Mouse (Mus musculus): Measurements from ENCODE around the gene Elmo1. TPM values are rescaled to one million over a fixed set of nuclear protein-coding genes. Genes with fewer than 3 reads are reported as not detected.

Gene Elmo1
- total RNA-seq, 2 experiments from 2014 or later = 27.4 to 27.9 TPM

GRCm38 (mm10) chr13:20538216-20539070, 448.0 kb downstream of the Elmo1 start:
- peak overlapping the region; percentile 53; the same call in 1 of the 2 replicates for H3K27ac ChIP-seq
- no peak for DNase-seq (ENCODE audit: low spot score in 2 of 2)
- TF ChIP-seq CTCF (conservative IDR thresholded peaks at IDR 0.05) = no peak
- H3K4me3 ChIP-seq = no peak overlapping the region

DNA sequence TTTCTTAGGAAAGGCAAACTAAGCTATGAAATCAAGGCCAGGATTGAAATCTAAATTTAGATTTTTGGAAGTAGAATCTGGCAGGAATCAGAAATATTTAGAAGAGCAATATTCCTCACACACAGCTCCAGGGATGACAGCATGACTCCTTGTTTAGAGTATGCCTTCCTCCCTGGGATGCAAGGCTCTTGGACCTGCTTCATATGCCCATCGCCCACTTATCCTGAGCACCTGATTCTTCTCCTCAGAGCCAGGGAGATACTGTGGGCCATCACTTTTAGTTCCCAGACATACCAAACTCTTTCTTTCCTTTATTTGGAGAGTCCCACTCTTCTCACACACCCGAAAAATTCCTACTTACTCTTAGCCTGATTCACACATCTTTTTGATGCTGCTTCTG, 449.2 kb downstream of the Elmo1 start:
- no peak for TF ChIP-seq CTCF (conservative IDR thresholded peaks at IDR 0.05)
- Histone ChIP-seq H3K27ac (no peak overlapping the region), H3K4me3 (no peak overlapping the region)
- no peak for DNase-seq (ENCODE audit: low spot score in 2 of 2)

DNA sequence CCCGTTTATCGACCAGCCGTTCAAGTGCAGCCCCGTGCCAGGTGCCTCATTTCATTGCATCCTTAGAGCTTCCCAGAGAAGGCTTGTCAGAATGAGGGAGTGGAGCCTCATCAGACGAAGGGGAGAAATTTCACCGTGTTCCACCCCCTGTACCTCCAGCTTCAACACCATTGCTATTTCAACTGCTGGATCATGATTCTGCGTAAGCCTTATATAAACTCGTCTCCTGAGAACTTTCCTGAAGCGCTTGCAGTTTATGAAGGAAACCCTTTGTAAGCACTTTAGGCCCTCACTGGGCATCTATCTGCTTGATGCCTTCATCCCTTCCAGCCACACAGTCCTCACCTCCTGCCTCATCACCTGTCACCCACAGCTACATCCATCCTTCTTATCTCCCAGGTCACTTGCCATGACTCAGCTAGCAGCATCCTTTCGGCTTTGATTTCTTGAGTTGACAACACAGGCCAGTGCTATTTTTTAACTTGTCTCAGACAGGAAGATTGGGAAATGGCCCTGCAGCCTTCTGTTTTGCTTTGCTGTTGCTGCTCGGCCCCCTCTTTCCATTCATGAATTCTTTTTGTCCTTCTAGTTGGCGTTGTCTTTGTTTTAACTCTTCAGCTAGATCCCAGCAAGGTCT, 456.3 kb downstream of the Elmo1 start:
- Histone ChIP-seq H3K27ac (no peak overlapping the region), H3K4me3 (no peak overlapping the region)
- no peak for DNase-seq (ENCODE audit: low spot score in 2 of 2)
- no peak for TF ChIP-seq CTCF (conservative IDR thresholded peaks at IDR 0.05)

- H3K27ac ChIP-seq = no peak overlapping the region
- no peak for DNase-seq (ENCODE audit: low spot score in 2 of 2)
- no peak overlapping the region for H3K4me3 ChIP-seq
- no peak for TF ChIP-seq CTCF (conservative IDR thresholded peaks at IDR 0.05)
Measured at GRCm38 (mm10) chr13:20549983-20550382, 459.6 kb downstream of the Elmo1 start.

- no peak for TF ChIP-seq CTCF (conservative IDR thresholded peaks at IDR 0.05)
- no peak overlapping the region for H3K4me3 ChIP-seq
- DNase-seq (ENCODE audit: low spot score in 2 of 2) = no peak
- no peak overlapping the region for H3K27ac ChIP-seq
Measured at GRCm38 (mm10) chr13:20551559-20551958, 461.2 kb downstream of the Elmo1 start.

DNA sequence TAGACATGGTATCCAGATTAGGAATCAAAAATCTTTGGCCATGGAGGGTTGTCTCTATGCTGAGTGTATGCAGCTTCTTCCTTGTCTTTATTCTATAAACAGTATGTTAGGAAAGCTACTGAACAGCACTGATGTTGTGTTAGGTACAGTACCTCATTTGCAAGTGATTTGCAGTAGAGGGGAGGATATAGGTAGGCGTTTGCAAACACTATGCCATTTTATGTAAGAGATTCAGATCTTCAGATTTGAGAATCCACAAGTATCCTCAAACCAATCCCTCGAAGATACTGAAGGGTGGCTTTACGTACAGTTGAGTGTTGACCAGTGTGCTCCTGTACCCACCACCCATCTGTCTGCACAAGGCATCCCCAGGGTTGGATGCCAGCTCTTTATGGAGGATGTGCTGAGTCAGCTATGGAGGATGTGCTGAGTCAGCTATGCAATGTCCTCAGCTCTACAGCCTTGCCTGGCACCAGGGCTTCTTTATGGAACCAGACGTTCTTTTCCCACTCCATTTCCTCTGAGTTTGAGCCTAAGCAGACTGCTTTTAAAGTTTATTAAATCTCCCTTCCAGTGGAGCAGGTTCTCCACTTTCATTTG, 465.6 kb downstream of the Elmo1 start:
- Histone ChIP-seq H3K27ac (no peak overlapping the region), H3K4me3 (no peak overlapping the region)
- DNase-seq (ENCODE audit: low spot score in 2 of 2) = no peak
- TF ChIP-seq CTCF (conservative IDR thresholded peaks at IDR 0.05) = no peak

DNA sequence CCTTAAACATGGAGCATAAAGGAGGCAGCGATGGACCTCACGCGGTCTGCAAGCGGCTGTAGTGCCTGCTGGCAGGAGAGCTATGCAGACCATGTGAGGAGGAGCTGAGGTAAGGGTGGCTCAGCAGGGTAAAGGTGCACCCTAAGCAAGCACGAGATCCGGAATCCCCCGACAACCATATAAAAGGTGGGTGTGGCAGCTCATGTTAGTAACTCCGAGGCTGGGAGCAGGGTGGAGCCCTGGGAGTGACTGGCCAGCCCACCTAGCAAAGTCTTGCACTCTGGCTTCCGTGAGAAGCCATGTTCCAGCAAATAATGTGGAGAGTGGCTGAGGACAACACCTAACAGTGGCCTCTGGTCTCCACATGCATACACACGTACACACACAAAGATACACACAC, 466.3 kb downstream of the Elmo1 start:
- no peak overlapping the region for H3K4me3 ChIP-seq
- no peak overlapping the region for H3K27ac ChIP-seq
- no peak for DNase-seq (ENCODE audit: low spot score in 2 of 2)
- no peak for TF ChIP-seq CTCF (conservative IDR thresholded peaks at IDR 0.05)

GRCm38 (mm10) chr13:20557156-20557555, 466.8 kb downstream of the Elmo1 start:
- no peak for TF ChIP-seq CTCF (conservative IDR thresholded peaks at IDR 0.05)
- Histone ChIP-seq H3K27ac (no peak overlapping the region), H3K4me3 (no peak overlapping the region)
- DNase-seq (ENCODE audit: low spot score in 2 of 2) = no peak

GRCm38 (mm10) chr13:20558376-20558775, 468.0 kb downstream of the Elmo1 start:
- no peak overlapping the region for H3K27ac ChIP-seq
- no peak for DNase-seq (ENCODE audit: low spot score in 2 of 2)
- no peak for TF ChIP-seq CTCF (conservative IDR thresholded peaks at IDR 0.05)
- H3K4me3 ChIP-seq = no peak overlapping the region

DNA sequence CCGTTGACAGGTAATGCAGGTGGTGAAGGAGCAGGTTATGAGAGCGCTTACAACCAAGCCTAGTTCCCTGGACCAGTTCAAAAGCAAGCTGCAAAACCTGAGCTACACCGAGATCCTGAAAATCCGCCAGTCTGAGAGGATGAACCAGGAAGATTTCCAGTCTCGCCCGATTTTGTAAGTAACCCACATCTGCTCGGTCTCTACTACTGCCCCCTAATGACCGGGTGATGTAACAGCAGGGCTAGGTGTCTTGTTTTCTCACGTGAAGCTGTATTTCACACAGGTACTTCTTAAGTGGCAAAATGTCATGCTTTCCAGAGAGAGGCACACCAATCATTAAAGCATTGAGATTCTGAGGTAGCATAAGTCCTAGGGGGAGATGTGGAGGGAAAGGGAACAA, 474.0 kb downstream of the Elmo1 start:
- TF ChIP-seq CTCF (conservative IDR thresholded peaks at IDR 0.05) = peak; percentile 63
- Histone ChIP-seq H3K27ac (no peak overlapping the region), H3K4me3 (no peak overlapping the region)
- no peak for DNase-seq (ENCODE audit: low spot score in 2 of 2)

DNA sequence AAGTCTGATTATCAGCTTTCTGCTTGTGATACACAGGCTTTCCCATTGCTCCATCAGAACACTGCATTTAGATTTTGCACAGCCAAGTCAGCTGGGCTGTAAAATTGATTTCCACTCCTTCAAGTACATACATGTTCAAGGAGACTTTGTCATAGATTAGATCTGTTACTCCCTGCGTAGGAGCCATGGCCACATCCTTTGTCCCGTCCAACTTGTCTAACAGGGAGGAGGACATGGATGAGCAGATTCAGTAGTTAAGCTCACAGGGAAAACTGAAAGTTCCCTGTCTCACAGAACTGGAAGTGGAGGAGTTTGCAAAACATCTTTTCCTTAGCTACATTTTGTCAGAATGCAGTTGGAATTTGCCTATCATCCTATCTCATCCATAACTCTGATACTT, 484.8 kb downstream of the Elmo1 start:
- no peak for DNase-seq (ENCODE audit: low spot score in 2 of 2)
- H3K4me3 ChIP-seq = no peak overlapping the region
- no peak for TF ChIP-seq CTCF (conservative IDR thresholded peaks at IDR 0.05)
- no peak overlapping the region for H3K27ac ChIP-seq

DNA sequence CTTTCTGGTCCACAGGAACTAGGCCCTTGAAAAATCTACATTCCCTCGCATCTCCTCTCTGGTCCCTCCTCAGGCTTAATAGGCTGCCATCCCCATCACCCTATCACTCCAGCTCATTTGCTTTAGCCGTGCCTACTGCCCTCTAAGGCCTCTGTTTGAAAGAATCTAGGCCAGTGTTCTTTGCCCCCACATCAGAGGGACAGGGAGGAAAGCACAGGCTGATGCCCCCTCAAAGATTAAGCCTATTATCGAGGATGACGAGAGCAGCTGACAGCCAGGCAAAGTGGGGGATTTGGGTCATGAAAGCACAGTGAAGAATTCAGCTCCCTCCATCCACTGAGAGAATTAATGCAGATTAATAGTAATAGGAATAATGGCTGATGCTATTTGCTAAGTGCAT, 495.5 kb downstream of the Elmo1 start:
- no peak overlapping the region for H3K4me3 ChIP-seq
- H3K27ac ChIP-seq = no peak overlapping the region
- TF ChIP-seq CTCF (conservative IDR thresholded peaks at IDR 0.05) = no peak
- DNase-seq (ENCODE audit: low spot score in 2 of 2) = no peak

- Histone ChIP-seq H3K4me3 (no peak overlapping the region), H3K27ac (no peak overlapping the region)
- DNase-seq (ENCODE audit: low spot score in 2 of 2) = no peak
- no peak for TF ChIP-seq CTCF (conservative IDR thresholded peaks at IDR 0.05)
Measured at GRCm38 (mm10) chr13:20586462-20586861, 496.1 kb downstream of the Elmo1 start.
